Mouse (Mus musculus) liver, embryonic 14.5 days (tissue): ENCODE results near the gene Timp3. TPM values are rescaled to one million over a fixed set of nuclear protein-coding genes. Genes with fewer than 3 reads are reported as not detected.

ENCODE experiments used
- ATAC-seq: fragments of 200-750 bp; cut with Nextera tagmentation; 2 replicates; pipeline ENCODE4 v1.8.0; 2017; ENCODE audit warnings: moderate number of reproducible peaks, mild to moderate bottlenecking, moderate library complexity; ENCODE audit not compliant: insufficient read depth
- DNase-seq, 3 experiments: peaks; one replicate each; pipeline ENCODE4 v3.0.0-alpha.2; 2012 to 2013; ENCODE audit warnings: low read depth in 3 of 3, low spot score in 3 of 3
- H3K27ac ChIP-seq: fragments of 300-500 bp; sonication (generic); 2 replicates; pipeline ENCODE4 v1.5.1; 2014; ENCODE audit warnings: moderate library complexity, mild to moderate bottlenecking, control low read depth, inconsistent platforms
- H3K27me3 ChIP-seq: fragments of 300-500 bp; sonication (generic); 2 replicates; pipeline ENCODE4 v1.6.1; 2014; ENCODE audit warnings: mild to moderate bottlenecking, low read length, moderate library complexity; ENCODE audit not compliant: control insufficient read depth, insufficient read depth
- H3K36me3 ChIP-seq: fragments of 300-500 bp; sonication (generic); replicated peaks from 2 replicates; pipeline ENCODE4 v1.6.1; 2014; ENCODE audit warnings: low read depth; ENCODE audit not compliant: control insufficient read depth, insufficient read depth
- H3K4me1 ChIP-seq, 2 experiments: fragments of 200-500 bp in 1 of 2; fragments of 300-500 bp in 1 of 2; sonication (generic) in 1 of 2; replicated peaks; 2 replicates each; pipeline ENCODE4 v1.6.1; 2012 to 2014; ENCODE audit warnings: antibody characterized with exemption in 1 of 2, inconsistent platforms in 1 of 2, low read length in 1 of 2; ENCODE audit not compliant: control insufficient read depth in 2 of 2, insufficient read depth in 2 of 2
- H3K4me2 ChIP-seq: fragments of 300-500 bp; sonication (generic); 2 replicates; pipeline ENCODE4 v1.6.1; 2014; ENCODE audit warnings: low read depth, mild to moderate bottlenecking, control low read depth, moderate library complexity
- H3K4me3 ChIP-seq, 2 experiments: fragments of 200-500 bp in 1 of 2; fragments of 300-500 bp in 1 of 2; sonication (generic) in 1 of 2; 2 replicates each; pipeline ENCODE4 v1.5.1; 2012 to 2014; ENCODE audit warnings: low read depth in 2 of 2, low read length in 2 of 2, mild to moderate bottlenecking in 2 of 2, control low read depth in 1 of 2, inconsistent platforms in 1 of 2, moderate library complexity in 1 of 2; ENCODE audit not compliant: insufficient read depth in 1 of 2
- H3K9ac ChIP-seq: fragments of 300-500 bp; sonication (generic); replicated peaks from 2 replicates; pipeline ENCODE4 v1.6.1; 2014; ENCODE audit warnings: mild to moderate bottlenecking, control low read depth, moderate library complexity
- H3K9me3 ChIP-seq: fragments of 300-500 bp; sonication (generic); 2 replicates; pipeline ENCODE4 v1.6.1; 2016; ENCODE audit warnings: low read length, mixed read lengths; ENCODE audit not compliant: control insufficient read depth
- CTCF ChIP-seq: IDR thresholded peaks from 2 replicates; pipeline ENCODE4 v1.5.1; 2016; ENCODE audit warnings: antibody characterized with exemption, low read depth, control low read depth
- EP300 ChIP-seq: IDR thresholded peaks from 2 replicates; pipeline ENCODE4 v1.6.1; 2016; ENCODE audit warnings: antibody characterized with exemption, low read depth
- WGBS: fragments of 180-500 bp; shearing (Covaris S2); extraction: QIAGEN DNeasy Blood & Tissue Kit; methylation state at CpG from one replicate; pipeline ENCODE4 v1.1.7; 2014; ENCODE audit not compliant: insufficient replicate concordance; 5-methylcytosine and 5-hydroxymethylcytosine counted together
- polyA plus RNA-seq, 2 experiments: library from polyadenylated mRNA; depleted of rRNA in 1 of 2; stranded (reverse) in 1 of 2; unstranded in 1 of 2; fragments of >200 nt; fragmentation: Nextera tagmentation in 1 of 2; extraction: Ambion mirVana in 1 of 2; gene quantifications; 2 replicates each; pipeline versions ENCODE4 v1.2.1 to v1.2.3; 2012 to 2014

The Timp3 gene
- polyA plus RNA-seq, 2 experiments, result 3.2 to 3.8 TPM

GRCm38 (mm10) chr10:86296111-86296510 is 4.1 kb upstream of the Timp3 start:
- Histone ChIP-seq H3K9me3 (no peaks in the 10 kb centered on the region), H3K9ac (no peak overlapping the region), H3K4me2 (peak overlapping the region; percentile 43), H3K4me3 (no peak overlapping the region), H3K27ac (no peak overlapping the region), H3K4me1 (peaks cover 0 to 2% of the 10 kb centered on the region in 2 experiments; a peak in 1 of 4 replicates), H3K27me3 (peaks cover 25% of the 10 kb centered on the region), H3K36me3 (no peaks in the 10 kb centered on the region)
- 0 out of 2 replicates have a peak, but pooled peaks have one; percentile 47 for ATAC-seq
- peak; percentile 24 to 43 (median 26) for DNase-seq
- TF ChIP-seq EP300, result no peak
- TF ChIP-seq CTCF, result peak; percentile 92
- 2% methylated on average over 14 of the region's 14 CpGs for WGBS

DNA sequence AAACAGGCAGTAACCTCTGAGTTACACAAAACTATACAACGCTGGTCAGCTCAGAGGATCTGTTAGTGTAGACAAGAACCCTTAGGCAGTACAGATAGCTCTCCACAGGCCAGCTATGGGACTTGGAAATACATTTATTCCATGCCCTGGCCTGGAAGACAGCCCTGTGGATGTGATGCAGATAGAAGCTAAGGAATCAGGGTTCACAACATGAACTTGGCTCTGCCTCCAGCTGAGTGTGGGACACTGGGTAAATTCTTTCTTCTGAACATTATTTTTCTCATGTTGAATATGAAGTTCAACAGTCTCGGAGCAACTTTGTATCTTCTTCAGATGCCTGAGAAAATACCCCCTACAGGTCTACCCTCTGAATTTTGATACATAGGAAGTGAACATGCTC is 2.9 kb upstream of the Timp3 start:
- H3K27me3 ChIP-seq, result peaks cover 30% of the 10 kb centered on the region
- TF ChIP-seq CTCF (no peak), EP300 (no peak)
- 69% methylated on average over 2 of the region's 2 CpGs for WGBS

DNA sequence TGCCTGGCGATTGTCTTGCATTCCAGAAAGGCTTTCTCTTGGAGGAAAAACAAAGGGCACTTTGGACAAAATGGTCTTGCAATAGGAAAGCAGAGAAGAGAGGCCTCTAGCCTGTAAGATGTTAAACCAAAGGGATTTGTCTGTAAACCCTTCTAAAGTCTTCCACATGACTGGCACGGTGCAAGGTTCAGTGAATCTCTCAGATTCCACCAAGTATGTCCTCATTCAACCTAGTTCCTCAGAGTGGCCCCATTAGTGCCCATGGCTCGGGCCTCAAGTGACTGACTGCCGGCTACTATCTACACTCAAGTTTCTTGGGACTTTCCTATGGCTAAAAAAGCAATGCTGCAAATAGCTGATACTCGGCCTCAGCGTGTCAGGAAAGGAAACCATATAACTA is 1.8 kb upstream of the Timp3 start:
- Histone ChIP-seq H3K27me3 (peaks cover 30% of the 10 kb centered on the region), H3K9ac (no peak overlapping the region), H3K9me3 (no peaks in the 10 kb centered on the region), H3K27ac (no peak overlapping the region), H3K4me2 (no peak overlapping the region), H3K4me1 (peaks cover 0 to 3% of the 10 kb centered on the region in 2 experiments; a peak in 1 of 4 replicates), H3K36me3 (no peaks in the 10 kb centered on the region), H3K4me3 (no peak overlapping the region)
- 57% methylated on average over 6 of the region's 6 CpGs for WGBS
- ATAC-seq (no peak), DNase-seq (no peak)
- TF ChIP-seq CTCF, result no peak
- TF ChIP-seq EP300, result no peak

More for the DNA sequence above, 2.9 kb upstream of the Timp3 start:
- Histone ChIP-seq H3K9ac (no peak overlapping the region), H3K4me3 (no peak overlapping the region), H3K4me1 (peaks cover 0 to 2% of the 10 kb centered on the region in 2 experiments; a peak in 1 of 4 replicates), H3K36me3 (no peaks in the 10 kb centered on the region), H3K9me3 (no peaks in the 10 kb centered on the region), H3K4me2 (no peak overlapping the region), H3K27ac (no peak overlapping the region)
- ATAC-seq (no peak), DNase-seq (no peak)

DNA sequence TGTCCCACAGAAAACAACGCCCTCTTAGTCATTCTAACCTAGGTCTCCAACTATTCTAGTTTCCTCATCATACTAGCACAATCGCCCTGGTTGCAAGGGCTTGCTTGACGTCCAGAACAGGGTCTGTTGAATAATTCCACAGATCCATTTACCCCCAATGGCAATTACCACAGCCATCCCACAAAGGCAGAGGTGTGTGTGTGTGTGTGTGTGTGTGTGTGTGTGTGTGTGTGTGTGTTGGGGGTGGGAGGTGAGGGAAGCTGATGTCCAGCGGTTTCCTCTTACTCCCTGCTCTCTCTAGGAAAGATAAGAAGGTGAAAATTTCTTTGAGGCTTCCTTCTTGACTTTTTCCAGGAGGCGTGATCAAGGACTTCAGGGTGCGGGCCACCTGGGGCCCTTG is 377 bp upstream of the Timp3 start:
- 35% methylated on average over 6 of the region's 6 CpGs for WGBS

DNA sequence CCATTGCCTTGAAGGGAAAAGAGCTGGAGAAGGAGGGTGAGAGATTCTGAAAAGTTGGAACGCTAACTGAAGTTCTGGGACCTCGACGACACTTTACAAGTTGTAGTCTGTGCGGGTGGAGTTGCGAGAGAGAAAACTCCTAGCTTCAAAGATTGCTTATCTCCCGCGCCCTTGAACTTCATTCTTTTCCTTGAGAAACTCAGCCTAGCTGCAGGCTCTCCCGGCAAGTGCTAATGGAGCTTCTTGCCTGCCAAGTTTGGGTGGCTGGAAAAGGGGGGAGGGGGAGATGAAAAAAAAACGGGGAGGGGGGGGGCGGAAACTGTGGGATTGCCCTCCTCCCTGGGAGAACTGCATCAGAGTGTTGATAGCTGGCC is 932 bp downstream of the Timp3 start:
- Histone ChIP-seq H3K9me3 (no peaks in the 10 kb centered on the region), H3K4me1 (0 out of 4 replicates have a peak, but pooled peaks cover 0 to 3% of the 10 kb centered on the region in 2 experiments), H3K36me3 (no peaks in the 10 kb centered on the region), H3K9ac (no peak overlapping the region), H3K27me3 (peaks cover 30% of the 10 kb centered on the region), H3K27ac (no peak overlapping the region), H3K4me2 (peak overlapping the region; percentile 72), H3K4me3 (peak overlapping the region; percentile 46 to 52; a peak in 3 of 4 replicates)
- WGBS, result under 1% methylated on average over 10 of the region's 10 CpGs
- ATAC-seq, result no peak
- TF ChIP-seq CTCF (no peak), EP300 (no peak)
- no peak for DNase-seq

More for the DNA sequence above, 377 bp upstream of the Timp3 start:
- H3K4me2 ChIP-seq, result peak overlapping the region; percentile 72
- DNase-seq, result no peak
- no peak for ATAC-seq
- H3K9me3 ChIP-seq, result no peaks in the 10 kb centered on the region
- no peak for TF ChIP-seq EP300
- no peak for TF ChIP-seq CTCF
- peaks cover 30% of the 10 kb centered on the region for H3K27me3 ChIP-seq
- peak overlapping the region in 1 of 2 experiments; percentile 46; a peak in 1 of 4 replicates for H3K4me3 ChIP-seq
- peaks cover 0 to 3% of the 10 kb centered on the region in 2 experiments; a peak in 1 of 4 replicates for H3K4me1 ChIP-seq
- no peaks in the 10 kb centered on the region for H3K36me3 ChIP-seq
- no peak overlapping the region for H3K27ac ChIP-seq
- H3K9ac ChIP-seq, result no peak overlapping the region
